Mouse (Mus musculus) lung, adult 2 months (tissue): ENCODE data around the gene Stx4a.
"Not testable (repeated sequence)": the region's sequence is repeated elsewhere in the genome, so short reads cannot be mapped to it uniquely, and the experiment has no call there.

ENCODE experiments used
- CTCF ChIP-seq: fragments of 200-500 bp; IDR thresholded peaks from 2 replicates; pipeline ENCODE4 v1.5.1; 2011; ENCODE audit warnings: mild to moderate bottlenecking, low read length, control low read depth; ENCODE audit not compliant: insufficient read depth
- POLR2A ChIP-seq: fragments of 200-500 bp; IDR thresholded peaks from 2 replicates; pipeline ENCODE4 v1.6.1; 2011; ENCODE audit warnings: low read depth, mild to moderate bottlenecking, control low read depth, low read length, borderline replicate concordance; ENCODE audit errors: extremely low read depth

DNA sequence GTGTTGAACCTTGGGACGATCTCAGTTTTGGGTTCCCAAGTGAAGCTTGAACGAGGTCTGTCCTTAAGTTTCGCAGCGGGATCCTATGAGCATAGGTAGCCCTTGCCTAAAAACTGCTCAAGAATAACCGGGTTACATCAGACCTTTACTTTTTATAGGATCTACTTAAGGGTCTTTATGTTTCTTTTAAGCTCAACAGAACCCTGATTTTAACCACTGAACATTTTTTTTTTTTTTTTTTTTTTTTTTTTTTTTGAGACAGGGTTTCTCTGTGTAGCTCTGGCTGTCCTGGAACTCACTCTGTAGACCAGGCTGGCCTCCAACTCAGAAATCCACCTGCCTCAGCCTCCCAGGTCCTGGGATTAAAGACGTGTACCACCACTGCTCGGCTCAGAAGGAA, 48.3 kb upstream of the Stx4a start:
- TF ChIP-seq CTCF, POLR2A: not testable (repeated sequence)
